Mouse (Mus musculus) midbrain, embryonic 11.5 days (tissue): ENCODE measurements around the gene B4galt1. TPM values are rescaled to one million over a fixed set of nuclear protein-coding genes. Genes with fewer than 3 reads are reported as not detected.

ENCODE experiments used
- ATAC-seq: fragments of 200-750 bp; cut with Nextera tagmentation; 2 replicates; pipeline ENCODE4 v1.8.0; 2017; ENCODE audit warnings: moderate TSS enrichment, moderate library complexity; ENCODE audit not compliant: low FRiP score
- DNase-seq: peaks from one replicate; pipeline ENCODE4 v3.0.0; 2015; ENCODE audit warnings: low spot score; ENCODE audit errors: missing footprints
- H3K27ac ChIP-seq: fragments of 300-500 bp; sonication (generic); 2 replicates; pipeline ENCODE4 v1.5.1; 2014; ENCODE audit warnings: low read depth, low read length
- H3K27me3 ChIP-seq: fragments of 300-500 bp; sonication (generic); 2 replicates; pipeline ENCODE4 v1.6.1; 2014; ENCODE audit warnings: mild to moderate bottlenecking, low read length, moderate library complexity, mixed read lengths; ENCODE audit not compliant: control insufficient read depth, insufficient read depth
- H3K36me3 ChIP-seq: fragments of 300-500 bp; sonication (generic); 2 replicates; pipeline ENCODE4 v1.6.1; 2014; ENCODE audit warnings: mild to moderate bottlenecking, low read length, moderate library complexity, mixed read lengths; ENCODE audit not compliant: control insufficient read depth, insufficient read depth
- H3K4me1 ChIP-seq: fragments of 300-500 bp; sonication (generic); 2 replicates; pipeline ENCODE4 v1.6.1; 2014; ENCODE audit warnings: low read length; ENCODE audit not compliant: control insufficient read depth, insufficient read depth
- H3K4me2 ChIP-seq: fragments of 300-500 bp; sonication (generic); 2 replicates; pipeline ENCODE4 v1.6.1; 2014; ENCODE audit warnings: mild to moderate bottlenecking, moderate library complexity
- H3K4me3 ChIP-seq: fragments of 300-500 bp; sonication (generic); 2 replicates; pipeline ENCODE4 v1.5.1; 2014; ENCODE audit warnings: low read depth, low read length
- H3K9ac ChIP-seq: fragments of 300-500 bp; sonication (generic); 2 replicates; pipeline ENCODE4 v1.6.1; 2014; ENCODE audit warnings: low read length
- H3K9me3 ChIP-seq: fragments of 300-500 bp; sonication (generic); 2 replicates; pipeline ENCODE4 v1.6.1; 2016; ENCODE audit warnings: low read length; ENCODE audit not compliant: control insufficient read depth
- WGBS: fragments of 180-500 bp; shearing (Covaris S2); extraction: QIAGEN DNeasy Blood & Tissue Kit; methylation state at CpG from one replicate; pipeline ENCODE4 v1.1.7; 2014; 5-methylcytosine and 5-hydroxymethylcytosine counted together
- polyA plus RNA-seq: library from polyadenylated mRNA; unstranded; fragments of >200 nt; fragmentation: Nextera tagmentation; extraction: Ambion mirVana; gene quantifications from 2 replicates; pipeline ENCODE4 v1.2.1, GENCODE M21; 2014

Gene B4galt1
- polyA plus RNA-seq, 1 experiment from 2014 or later, result 13.8 TPM

DNA sequence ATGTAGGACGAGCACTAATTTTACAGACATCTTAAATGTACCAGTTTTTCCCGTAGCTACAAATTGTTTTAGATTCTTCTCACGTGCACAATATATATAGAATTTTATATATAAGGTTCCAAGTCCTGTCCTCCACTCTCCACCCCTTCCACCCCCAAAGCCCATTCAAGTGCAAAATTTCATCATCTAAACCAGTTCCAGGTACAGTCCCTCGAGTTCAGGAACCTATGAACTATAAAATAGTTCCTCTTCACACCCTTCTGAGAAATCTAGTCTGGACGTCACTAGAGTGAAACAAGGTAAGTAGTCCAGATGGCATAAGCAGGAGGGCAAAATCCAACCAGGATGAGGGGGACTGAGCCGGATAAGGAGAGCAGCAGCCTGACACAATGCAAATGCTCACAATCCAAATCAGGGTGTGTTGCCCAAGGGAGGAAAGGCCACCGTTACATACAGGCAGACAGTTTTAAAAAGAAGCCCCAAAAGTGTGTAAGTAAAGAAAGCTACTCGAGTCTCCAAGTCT lies 4.1 kb upstream of the B4galt1 start:
- WGBS, result 83% methylated on average over 8 of the region's 8 CpGs
- ATAC-seq, result no peak

DNA sequence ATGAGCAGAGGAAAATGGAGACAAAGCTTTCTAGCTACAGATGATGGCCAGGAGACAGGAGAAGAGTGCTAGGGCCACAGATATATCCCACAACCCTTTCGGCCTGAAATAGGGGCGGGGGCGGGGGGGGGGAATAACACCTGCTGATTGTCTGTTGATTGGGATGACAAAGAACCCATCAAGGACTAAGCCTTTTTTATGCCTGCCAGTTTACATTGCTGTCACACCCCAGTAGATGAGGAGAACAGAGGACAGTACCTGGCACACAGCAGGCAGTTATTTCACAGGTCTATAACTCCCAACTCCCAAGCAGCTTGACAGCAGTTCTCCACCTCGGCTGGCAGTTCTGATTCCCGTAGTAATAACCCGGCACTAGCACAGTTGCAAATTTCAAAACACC lies 2.8 kb upstream of the B4galt1 start:
- no peak for ATAC-seq
- no peaks in the 10 kb centered on the region for H3K36me3 ChIP-seq
- WGBS, result 72% methylated on average over 6 of the region's 6 CpGs
- H3K9ac ChIP-seq, result no peak overlapping the region
- no peaks in the 10 kb centered on the region for H3K9me3 ChIP-seq
- peak; percentile 57 for DNase-seq
- no peak overlapping the region for H3K27ac ChIP-seq
- no peak overlapping the region for H3K4me2 ChIP-seq
- H3K4me3 ChIP-seq, result no peak overlapping the region
- peaks cover 14% of the 10 kb centered on the region for H3K4me1 ChIP-seq
- H3K27me3 ChIP-seq, result no peaks in the 10 kb centered on the region

More for the DNA sequence above, 4.1 kb upstream of the B4galt1 start:
- no peaks in the 10 kb centered on the region for H3K9me3 ChIP-seq
- no peaks in the 10 kb centered on the region for H3K27me3 ChIP-seq
- H3K9ac ChIP-seq, result no peak overlapping the region
- H3K4me2 ChIP-seq, result no peak overlapping the region
- DNase-seq, result peak; percentile 74
- no peak overlapping the region for H3K27ac ChIP-seq
- no peak overlapping the region for H3K4me3 ChIP-seq
- peaks cover 2% of the 10 kb centered on the region; the same call in 1 of the 2 replicates for H3K4me1 ChIP-seq
- H3K36me3 ChIP-seq, result no peaks in the 10 kb centered on the region

DNA sequence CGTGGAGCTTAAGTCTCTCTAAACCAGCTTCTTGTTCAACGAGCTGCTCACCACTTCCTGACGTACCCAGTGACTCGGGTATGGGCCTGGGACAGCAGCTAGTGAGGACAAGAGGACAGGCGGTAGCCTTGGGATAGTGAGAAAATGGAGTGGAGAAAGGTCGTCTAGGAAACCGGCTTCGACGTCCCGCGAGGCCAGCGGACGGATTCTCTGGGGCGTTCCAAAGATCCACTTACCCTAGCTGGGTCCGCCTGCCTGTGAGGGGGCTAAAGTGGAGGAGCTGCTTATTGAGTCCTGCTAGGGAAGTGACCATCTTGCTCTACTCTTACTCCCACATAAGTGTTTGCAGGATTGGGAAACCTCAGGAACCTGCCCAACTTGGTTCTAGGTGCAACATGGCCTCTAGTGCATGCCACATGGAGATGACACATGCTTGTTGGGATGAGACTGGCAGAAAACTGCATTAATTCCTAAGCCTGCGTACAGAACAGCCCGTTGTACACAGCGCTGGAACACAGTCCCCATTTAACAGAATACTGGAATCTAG lies 655 bp upstream of the B4galt1 start:
- 16% methylated on average over 18 of the region's 18 CpGs for WGBS
- no peaks in the 10 kb centered on the region for H3K9me3 ChIP-seq
- H3K27me3 ChIP-seq, result no peaks in the 10 kb centered on the region
- no peak for DNase-seq
- peak overlapping the region; percentile 77 for H3K4me3 ChIP-seq
- no peaks in the 10 kb centered on the region for H3K36me3 ChIP-seq
- H3K4me2 ChIP-seq, result peak overlapping the region; percentile 79
- peak overlapping the region; percentile 61 for H3K9ac ChIP-seq
- peaks cover 21% of the 10 kb centered on the region for H3K4me1 ChIP-seq
- ATAC-seq, result no peak
- H3K27ac ChIP-seq, result peak overlapping the region; percentile 65

DNA sequence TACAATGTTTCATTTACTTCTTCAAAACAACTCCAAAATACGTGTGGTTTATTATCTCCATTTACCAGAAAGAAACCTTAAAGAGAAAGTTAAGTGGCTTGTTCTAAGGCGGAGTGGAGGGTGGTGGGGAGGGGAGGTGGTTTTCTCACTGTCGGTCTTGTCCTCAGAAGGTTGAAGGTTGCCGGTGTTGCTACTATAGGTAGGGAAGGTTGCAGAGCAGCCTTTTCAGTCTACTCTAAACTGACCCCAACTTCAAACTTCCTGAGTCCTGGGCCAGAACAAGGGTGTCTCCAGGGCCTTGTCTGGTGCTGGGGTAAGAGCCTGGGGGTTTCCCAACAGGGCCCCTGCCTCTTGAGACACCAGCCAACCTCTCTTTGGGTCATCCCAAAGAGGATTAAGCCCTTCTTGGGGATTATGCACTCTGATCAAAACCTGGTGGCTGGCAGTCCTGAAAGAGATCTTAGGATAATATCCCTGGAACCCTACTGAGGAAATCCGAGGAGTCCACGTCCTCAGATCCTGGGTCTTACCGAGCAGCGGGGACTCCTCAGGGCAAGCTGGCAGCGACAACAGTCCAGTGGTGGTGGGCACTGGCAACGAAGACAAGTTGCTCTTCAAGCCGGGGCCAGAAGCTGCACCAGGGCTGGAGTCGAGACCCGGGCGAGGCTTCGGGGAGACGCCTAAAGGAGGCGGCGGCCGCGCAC lies 792 bp downstream of the B4galt1 start:
- DNase-seq (no peak), ATAC-seq (no peak)
- peaks cover 21% of the 10 kb centered on the region for H3K4me1 ChIP-seq
- H3K27me3 ChIP-seq, result no peaks in the 10 kb centered on the region
- H3K36me3 ChIP-seq, result no peaks in the 10 kb centered on the region
- 0% methylated on average over 20 of the region's 20 CpGs for WGBS
- peak overlapping the region; percentile 79 for H3K4me2 ChIP-seq
- H3K9me3 ChIP-seq, result no peaks in the 10 kb centered on the region
- peak overlapping the region; percentile 82 for H3K27ac ChIP-seq
- peak overlapping the region; percentile 77 for H3K4me3 ChIP-seq
- peak overlapping the region; percentile 86 for H3K9ac ChIP-seq

DNA sequence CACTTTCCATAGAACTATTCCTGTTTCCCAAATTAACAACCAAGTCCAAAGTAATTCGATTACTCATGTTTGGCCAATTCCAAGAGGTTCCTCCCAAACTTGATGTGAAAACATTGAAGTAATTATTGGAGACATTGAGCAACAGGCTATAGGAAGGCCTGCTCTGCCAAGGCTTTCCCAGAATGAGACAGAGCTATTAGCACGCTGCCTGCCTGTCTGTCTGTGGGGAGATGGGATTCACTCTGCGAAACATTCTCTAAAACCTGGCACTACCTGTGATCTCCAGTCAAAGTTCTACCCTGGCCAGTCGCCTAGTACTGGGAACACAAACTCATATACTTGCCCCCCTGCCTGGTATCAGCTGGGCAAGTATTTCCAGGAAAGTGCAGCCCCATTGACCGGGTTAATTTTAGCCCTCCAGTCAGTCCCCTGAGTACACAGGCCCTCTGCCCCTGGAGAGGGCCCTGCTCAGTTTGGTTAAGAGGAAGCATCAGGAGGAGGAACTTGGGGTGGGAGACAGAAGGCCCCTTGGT lies 1.5 kb downstream of the B4galt1 start:
- H3K9me3 ChIP-seq, result no peaks in the 10 kb centered on the region
- H3K9ac ChIP-seq, result peak overlapping the region; percentile 86; the same call in 1 of the 2 replicates
- ATAC-seq (no peak), DNase-seq (peak; percentile 88)
- H3K4me2 ChIP-seq, result peak overlapping the region; percentile 79
- no peaks in the 10 kb centered on the region for H3K27me3 ChIP-seq
- WGBS, result 30% methylated on average over 5 of the region's 5 CpGs
- peaks cover 21% of the 10 kb centered on the region for H3K4me1 ChIP-seq
- no peaks in the 10 kb centered on the region for H3K36me3 ChIP-seq
- no peak overlapping the region for H3K27ac ChIP-seq
- peak overlapping the region; percentile 77 for H3K4me3 ChIP-seq

DNA sequence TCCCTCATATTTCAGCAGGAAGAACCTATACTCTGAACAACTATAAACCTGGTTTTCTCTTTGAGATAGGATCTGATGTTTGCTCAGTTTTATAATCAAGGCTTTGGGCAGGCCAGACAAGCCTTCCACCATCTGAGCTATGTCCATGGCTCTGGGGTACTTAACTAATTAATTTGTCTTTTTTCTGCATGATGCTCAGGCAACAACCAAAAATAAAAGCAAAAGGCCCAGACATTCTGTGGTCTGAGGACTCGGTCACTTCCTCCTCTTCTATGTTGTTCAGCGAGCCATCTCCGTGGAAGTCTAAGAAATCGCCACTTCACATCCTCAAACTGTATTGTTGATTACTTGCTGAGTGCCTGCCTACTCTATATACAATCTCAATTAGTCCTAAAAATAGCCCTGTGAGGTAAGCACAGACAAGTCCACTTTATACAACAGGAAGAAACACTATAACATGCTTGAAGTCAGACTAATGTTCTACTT lies 2.0 kb downstream of the B4galt1 start:
- H3K9ac ChIP-seq, result 0 out of 2 replicates have a peak overlapping the region, but pooled peaks have one; percentile 9
- peak overlapping the region; percentile 77; the same call in 1 of the 2 replicates for H3K4me3 ChIP-seq
- DNase-seq (peak; percentile 84), ATAC-seq (no peak)
- WGBS, result 75% methylated on average over 4 of the region's 4 CpGs
- H3K27me3 ChIP-seq, result no peaks in the 10 kb centered on the region
- no peak overlapping the region for H3K27ac ChIP-seq
- H3K4me1 ChIP-seq, result peaks cover 21% of the 10 kb centered on the region
- peak overlapping the region; percentile 79 for H3K4me2 ChIP-seq
- H3K9me3 ChIP-seq, result no peaks in the 10 kb centered on the region
- no peaks in the 10 kb centered on the region for H3K36me3 ChIP-seq

DNA sequence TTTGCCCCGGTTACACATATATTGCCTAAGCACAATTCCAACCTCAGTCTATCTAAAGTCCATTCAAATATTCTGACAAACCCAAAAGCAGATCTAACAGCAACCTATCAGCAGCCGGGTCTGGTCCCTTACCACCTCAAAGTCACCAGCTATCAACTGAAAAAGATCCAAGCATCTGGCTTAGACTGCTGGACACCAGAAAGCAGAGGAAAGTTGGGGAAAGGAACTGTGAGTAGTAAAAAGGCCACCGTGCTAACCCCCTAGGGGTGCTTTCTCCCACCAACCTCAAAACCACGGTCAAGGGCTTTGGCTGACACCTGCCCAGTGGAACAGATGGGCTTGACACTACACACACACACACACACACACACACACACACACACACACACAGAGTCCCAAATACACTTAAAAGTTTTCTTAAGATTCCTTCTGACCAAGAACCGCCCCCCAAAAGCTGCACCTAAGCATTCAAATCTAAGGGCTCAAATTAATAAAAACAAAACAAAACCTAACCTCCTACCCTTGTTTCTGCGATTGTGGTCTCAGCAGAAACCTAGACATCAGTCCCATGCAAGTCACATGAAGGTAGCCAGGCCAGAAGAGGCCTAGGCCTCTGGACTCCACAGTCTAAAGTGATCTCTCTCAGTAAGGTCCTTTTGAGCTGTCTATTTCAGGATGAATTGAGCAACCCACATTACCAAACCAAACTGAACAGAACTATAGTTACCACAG lies 2.6 kb downstream of the B4galt1 start:
- ATAC-seq, result no peak

DNA sequence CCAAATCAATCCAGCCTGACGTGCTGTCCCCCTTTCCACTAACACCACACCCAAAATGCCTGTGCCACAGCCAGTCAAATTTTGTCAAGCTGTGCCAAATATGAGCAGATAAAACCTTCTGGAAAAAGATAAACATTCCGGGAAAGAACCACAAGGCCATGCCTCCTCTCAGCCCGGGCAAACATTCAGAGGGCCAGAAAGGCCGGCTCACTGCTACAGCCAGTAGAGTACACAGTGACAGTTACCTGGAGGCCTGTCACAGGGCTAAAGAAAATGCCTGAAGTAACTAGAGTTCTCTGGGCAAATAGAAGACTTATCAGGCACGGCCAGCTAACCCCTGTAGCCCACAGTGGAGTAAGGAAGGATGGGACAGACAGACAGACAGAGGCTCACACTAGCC lies 3.2 kb downstream of the B4galt1 start:
- no peak overlapping the region for H3K27ac ChIP-seq
- peak; percentile 10 for DNase-seq
- no peak overlapping the region for H3K9ac ChIP-seq
- no peaks in the 10 kb centered on the region for H3K9me3 ChIP-seq
- no peaks in the 10 kb centered on the region for H3K36me3 ChIP-seq
- ATAC-seq, result no peak
- H3K4me3 ChIP-seq, result no peak overlapping the region
- H3K4me2 ChIP-seq, result no peak overlapping the region
- peaks cover 21% of the 10 kb centered on the region for H3K4me1 ChIP-seq
- H3K27me3 ChIP-seq, result no peaks in the 10 kb centered on the region
- 79% methylated on average over 5 of the region's 5 CpGs for WGBS

More for the DNA sequence above, 2.6 kb downstream of the B4galt1 start:
- Histone ChIP-seq H3K9ac (no peak overlapping the region), H3K27me3 (no peaks in the 10 kb centered on the region), H3K4me2 (peak overlapping the region; percentile 79), H3K4me3 (no peak overlapping the region), H3K36me3 (no peaks in the 10 kb centered on the region), H3K27ac (no peak overlapping the region), H3K4me1 (peaks cover 21% of the 10 kb centered on the region), H3K9me3 (no peaks in the 10 kb centered on the region)
- DNase-seq, result peak; percentile 49
- WGBS, result 80% methylated on average over 6 of the region's 6 CpGs
